Mouse (Mus musculus) erythroblast, embryonic 14.5 days (primary cell): Measurements from ENCODE around the gene Fyb.

Source experiments
- GATA1 ChIP-seq: IDR thresholded peaks from 2 replicates; pipeline ENCODE4 v1.6.1; 2012; ENCODE audit warnings: low read length, inconsistent platforms, mixed read lengths
- TAL1 ChIP-seq: IDR thresholded peaks from 3 replicates; pipeline ENCODE4 v1.6.1; 2012; ENCODE audit warnings: low read length, inconsistent platforms, mixed read lengths

DNA sequence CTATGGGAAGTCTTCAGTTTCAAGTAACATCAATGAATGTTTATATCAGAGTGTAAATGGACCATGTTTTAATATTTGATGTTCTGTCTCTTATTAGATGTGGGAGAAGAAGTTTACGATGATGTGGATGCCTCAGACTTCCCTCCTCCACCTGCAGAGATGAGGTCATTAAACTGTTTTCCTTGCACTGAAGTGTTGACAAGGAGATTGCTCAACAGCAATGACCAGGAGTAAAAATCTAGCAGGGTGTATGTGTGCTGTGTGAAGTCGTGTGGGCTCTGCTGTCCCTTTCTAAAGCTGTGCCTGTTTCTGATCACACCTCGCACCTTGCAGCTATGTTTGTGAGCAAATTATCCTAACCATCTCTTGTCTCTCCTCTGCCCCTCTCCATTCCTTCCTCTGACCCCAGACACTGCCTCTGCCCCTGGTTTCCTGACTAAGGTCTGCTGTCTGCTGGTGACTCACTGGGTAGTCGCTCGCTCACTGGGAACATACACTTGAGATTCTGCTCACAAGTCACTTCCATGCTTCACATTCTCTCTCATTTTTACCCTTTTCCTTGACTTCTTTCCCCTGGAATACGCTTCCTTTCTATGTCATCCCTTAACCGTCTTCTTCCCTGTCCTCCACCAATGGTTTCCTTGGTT, 126.2 kb downstream of the Fyb start:
- TF ChIP-seq TAL1 (no peak), GATA1 (no peak)
